Mouse (Mus musculus) adrenal gland, adult 8-10 months (tissue): ENCODE measurements at regions not wholly inside any gene's neighbourhood (a gene's known extent, or its start where the extent isn't known, plus 50 kb on each side); places are given as distances from the start of the nearest gene placed in this dataset.

Experiments
- DNase-seq: peaks from one replicate; pipeline ENCODE4 v3.0.0; 2022

DNA sequence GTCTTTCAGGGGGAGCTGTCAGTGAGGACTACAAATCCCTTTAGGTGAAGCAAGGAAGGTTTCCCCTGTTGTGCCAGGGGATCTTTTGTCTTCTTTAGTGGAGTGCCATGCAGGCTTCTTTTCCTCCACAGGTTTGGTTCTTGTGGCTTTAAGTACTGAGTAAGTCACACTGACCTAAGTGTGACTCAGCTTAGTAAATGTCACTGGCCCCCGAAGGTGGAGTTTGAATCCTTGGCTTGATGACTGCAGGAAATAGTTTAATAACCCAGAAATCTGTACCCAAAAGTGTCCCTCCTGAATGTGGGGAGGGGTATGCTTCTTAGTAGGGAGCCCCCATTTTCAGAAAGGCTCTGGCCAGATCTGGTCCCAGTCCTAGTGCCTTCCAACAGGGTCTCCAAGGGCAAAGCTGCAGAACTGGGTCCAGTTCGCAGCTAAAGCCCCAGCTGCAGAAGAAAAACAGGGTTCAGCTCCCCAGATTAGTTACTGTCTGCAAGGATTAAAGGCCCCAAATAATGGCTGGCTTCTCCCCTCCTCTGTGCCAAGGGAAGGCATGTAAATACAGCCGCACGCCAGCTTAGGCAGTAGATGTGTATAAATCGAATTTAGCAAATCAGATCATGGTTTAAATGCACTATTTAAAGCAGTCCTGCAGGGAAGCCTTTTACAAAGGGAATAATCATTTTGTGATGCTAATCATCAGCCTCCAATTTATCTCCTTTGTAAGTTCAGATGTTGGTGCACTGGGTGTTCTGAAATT lies 51.6 kb upstream of the Polg start:
- DNase-seq, result peak; percentile 19

DNA sequence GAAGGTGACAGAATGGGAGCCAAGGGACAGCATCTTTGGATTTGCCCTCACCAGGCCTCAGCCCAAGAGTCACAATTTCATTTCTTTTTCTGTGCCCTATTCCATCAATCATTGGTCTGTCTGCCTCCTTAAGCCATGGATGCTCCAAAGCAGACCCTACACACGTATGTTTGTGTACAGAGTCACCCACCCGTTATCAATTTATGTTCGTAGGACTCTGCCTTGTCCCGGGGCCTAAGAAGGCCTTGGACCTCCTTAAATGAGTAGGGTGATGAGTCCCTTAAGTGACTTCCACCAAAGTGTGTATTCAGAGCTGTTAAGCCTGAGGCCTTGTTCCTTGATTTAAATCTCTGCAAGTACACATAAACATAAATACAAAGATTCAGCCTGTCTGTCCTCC lies 50.1 kb upstream of the Polg start:
- no peak for DNase-seq
